Mouse (Mus musculus) embryo, embryonic 10.5 days (tissue): ENCODE measurements at regions not wholly inside any gene's neighbourhood (a gene's known extent, or its start where the extent isn't known, plus 50 kb on each side); places are given as distances from the start of the nearest gene placed in this dataset.
A peak's percentile ranks its signal among the peaks of the same experiment; 100 is the strongest.

Experiments used
- DNase-seq: peaks from one replicate; pipeline ENCODE4 v3.0.0-alpha.2; 2015; ENCODE audit warnings: low spot score

DNA sequence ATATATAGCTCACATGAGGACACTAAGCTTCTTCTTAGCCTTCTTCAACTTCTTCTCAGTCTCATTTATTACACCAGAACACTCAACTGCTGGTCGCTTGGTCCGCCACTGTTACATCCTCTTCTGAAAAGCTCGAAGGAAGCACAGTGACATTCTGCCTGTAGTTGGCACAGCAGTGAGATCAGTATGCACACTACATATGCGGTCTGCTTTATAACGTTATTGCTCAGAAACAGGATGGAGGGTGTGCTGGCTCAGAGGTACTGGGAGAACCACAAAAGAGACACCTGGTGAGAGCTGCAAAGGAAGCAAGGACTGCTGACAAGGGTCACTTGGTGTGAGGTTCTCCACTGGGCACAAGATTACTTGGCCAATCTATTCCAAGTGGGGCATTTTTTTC lies 179.5 kb downstream of the Ets1 start:
- no peak for DNase-seq

GRCm38 (mm10) chr9:32816649-32817425 lies 180.8 kb downstream of the Ets1 start:
- DNase-seq = no peak

DNA sequence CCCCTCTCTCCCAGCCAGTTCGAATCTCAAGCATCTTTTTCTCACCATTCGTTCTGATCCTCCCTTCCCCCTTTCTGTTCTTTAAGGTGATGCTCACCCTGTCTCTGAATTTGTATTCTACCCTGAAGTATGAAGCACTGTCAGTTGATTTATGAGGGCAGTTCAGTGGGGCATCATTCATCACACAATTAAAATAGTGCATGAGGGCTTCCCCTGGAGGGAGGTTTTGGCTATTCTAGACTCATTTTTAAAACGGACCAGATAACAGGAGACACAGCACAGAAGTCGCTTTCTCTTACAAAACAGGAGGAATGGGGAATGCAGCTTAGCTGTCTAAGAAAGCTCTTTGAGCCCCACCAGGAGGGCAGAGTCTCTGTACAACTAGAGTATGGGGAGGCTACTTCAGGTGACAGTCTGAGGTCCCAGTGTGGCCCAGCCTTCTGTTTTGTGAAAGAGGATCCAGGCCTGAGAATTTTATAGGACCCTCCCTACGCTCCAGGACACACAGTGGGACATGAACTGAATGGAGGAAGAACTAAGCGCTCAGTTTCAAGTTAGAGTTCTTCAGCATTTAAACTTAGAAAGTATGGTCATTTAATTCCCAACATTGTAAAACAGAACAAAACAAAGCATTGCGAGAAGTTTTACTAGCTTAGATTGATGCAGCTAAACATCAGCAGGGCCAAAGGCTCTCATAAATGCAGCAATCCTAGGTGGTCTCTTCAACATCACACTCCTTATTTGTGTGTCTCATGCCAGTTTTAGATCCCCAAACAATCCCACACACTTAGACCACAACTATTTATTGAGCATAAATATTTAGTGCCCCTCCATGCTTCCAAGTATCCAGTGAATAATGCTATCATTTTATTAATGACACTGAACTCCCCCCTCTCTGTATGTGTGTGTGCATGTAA lies 181.7 kb downstream of the Ets1 start:
- DNase-seq = peak; percentile 45

- peak; percentile 88 for DNase-seq
Measured at GRCm38 (mm10) chr9:32823439-32824133, 187.6 kb downstream of the Ets1 start.

- peak; percentile 58 for DNase-seq
Measured at GRCm38 (mm10) chr9:32824134-32824531, 188.1 kb downstream of the Ets1 start.

DNA sequence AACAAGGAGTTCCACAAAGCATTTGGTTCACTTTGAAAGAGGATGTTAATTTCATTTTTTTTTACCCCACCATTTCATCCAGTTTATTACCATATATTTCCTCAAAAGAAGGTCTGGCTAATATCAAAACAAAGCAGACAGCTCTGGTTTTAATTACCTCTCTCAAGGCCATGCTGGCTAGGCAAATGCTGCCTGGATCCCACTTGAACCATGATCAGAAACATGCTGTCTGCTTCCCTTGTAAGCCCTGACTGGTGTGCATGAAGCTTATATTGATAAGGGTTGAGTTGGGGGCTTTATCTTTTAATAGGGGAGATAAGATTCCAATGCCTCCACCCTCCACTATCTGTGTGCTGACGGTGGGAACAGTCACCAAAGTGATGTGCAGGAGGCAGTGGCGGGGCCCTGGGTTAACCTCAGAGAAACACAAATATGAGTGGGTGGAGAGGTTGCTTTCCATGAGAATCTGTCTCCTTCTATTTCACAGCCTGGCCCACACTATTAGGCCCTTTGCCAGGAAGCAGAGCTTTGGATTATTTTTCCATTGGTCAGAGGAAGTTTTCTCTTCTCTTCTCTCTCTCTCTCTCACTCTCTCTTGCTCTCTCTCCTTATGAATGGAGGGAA lies 194.4 kb downstream of the Ets1 start:
- peak; percentile 55 for DNase-seq

DNA sequence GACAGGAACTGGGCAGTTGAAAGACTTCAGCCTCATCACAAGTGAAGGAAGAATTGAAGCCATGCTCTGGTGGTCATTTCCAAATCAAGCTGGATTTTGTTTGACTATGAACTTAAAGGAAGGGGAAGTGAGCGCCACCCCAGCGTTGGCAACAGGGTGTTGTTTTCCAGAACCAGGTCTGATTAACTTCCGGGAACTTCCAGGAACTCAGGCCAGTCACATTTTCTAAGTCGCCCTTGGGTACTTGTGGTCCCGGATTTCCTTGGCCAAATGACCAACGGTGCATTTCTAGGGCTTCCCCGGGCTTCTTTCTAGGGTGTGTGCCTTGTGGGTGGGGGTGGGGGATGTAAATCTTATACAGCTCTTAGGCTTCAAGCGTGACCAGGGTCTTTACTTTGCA lies 197.4 kb downstream of the Ets1 start:
- no peak for DNase-seq

DNA sequence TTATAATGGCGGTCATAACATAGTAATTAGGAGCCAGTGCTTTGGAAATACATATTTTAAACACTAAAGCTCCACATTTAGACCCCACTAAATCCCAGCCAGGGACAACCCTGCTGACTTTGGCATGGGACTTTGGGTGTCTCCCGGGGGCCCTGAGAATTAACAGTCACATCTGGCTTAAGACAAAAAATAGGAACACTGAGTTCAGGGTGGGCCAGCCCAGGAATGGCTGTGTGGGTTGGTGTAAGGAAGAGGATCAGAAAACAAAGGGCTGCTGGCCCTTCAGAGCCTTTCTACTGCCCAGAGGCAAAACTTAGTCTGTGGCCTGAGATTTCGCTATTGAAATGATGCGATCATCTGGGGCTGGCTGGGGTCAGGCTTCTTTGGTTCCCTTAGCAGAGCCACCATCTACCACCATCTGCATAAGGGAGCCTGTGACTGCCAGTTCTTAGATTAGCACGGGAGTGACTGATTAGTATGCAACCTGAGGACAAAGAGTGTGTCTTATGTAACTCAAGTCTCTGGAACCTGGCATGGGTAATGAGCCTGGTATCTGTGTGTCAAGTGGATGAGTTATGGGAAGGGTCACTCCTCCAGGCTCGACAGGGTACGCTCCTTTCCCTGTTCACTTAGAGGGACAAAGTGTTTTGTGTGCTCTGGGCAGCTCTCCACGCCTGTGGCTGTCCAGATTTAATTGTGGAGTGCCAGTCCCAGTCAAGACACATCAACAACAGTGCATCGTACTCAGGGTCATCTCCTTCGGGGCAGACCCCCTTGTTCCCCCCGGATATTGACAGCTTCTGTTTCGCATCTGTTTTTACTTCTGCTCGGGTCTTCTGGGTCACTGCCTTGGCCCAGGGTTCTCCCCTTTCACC lies 199.0 kb downstream of the Ets1 start:
- peak; percentile 78 for DNase-seq

DNA sequence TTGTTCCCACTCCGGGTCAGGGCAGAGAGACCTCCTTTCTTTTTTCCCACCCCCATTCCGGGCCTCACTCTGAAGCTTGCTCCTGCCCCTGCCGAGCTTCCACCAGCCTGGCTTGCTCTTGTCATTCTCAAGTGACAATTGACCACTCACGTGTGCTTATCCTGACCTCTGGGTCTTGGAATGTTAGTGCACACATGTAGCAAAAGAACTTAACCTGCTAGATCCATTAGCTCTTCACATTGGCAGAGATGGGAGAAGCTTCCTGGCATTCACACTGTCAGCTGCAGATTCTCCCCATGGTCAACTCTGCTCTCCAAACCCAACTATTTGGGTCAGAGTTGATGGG lies 199.6 kb downstream of the Ets1 start:
- DNase-seq = peak; percentile 81

DNA sequence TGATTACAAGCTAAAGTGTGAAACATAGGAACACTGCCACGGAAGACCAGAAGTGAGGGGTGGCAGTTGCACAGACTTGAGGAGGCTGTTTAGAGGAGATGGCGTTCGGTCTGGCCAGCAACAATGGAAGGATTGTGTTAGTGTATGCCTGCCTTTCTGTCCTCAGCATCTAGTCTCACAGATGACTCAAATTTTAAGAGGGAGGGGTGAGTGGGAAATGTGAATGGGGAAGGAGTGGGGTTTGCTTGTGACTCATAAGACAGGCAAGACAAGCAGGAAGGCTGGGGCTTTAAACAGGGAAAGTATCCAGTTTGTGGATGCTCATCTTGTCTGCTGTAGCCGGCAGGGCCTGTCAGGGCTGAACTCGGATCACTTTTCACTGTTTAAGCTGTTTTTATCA lies 200.3 kb downstream of the Ets1 start:
- peak; percentile 30 for DNase-seq

- no peak for DNase-seq
Measured at GRCm38 (mm10) chr9:32847361-32847760, 211.3 kb downstream of the Ets1 start.

- peak; percentile 47 for DNase-seq
Measured at GRCm38 (mm10) chr9:32852282-32852681, 216.3 kb downstream of the Ets1 start.

- DNase-seq = peak; percentile 65
Measured at GRCm38 (mm10) chr9:32863286-32863685, 227.3 kb downstream of the Ets1 start.

GRCm38 (mm10) chr9:32868936-32869335 lies 232.9 kb downstream of the Ets1 start:
- no peak for DNase-seq

GRCm38 (mm10) chr9:32874306-32874875 lies 238.4 kb downstream of the Ets1 start:
- peak; percentile 12 for DNase-seq

- no peak for DNase-seq
Measured at GRCm38 (mm10) chr9:32882819-32883587, 247.0 kb downstream of the Ets1 start.

GRCm38 (mm10) chr9:32886008-32886650 lies 250.1 kb downstream of the Ets1 start:
- DNase-seq = peak; percentile 37

DNA sequence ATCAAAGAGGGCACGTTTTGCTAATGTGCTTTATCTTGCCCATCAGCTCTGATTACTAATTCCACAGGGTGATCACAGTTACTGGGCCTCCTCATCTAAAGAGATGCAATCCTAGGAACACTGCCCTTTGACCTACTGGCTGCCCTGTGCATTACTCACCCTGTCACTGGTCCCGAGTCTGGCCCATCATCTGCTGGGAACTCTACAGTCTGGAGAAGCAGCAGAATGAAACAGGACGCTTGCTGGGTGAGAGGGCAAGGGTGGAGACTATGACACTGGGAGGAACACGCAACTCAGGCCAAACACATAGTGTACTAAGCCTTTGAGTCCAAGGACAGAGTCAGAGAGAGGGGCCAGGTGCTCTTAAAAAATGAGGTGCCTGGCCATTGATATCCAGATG lies 263.8 kb downstream of the Ets1 start:
- peak; percentile 62 for DNase-seq

DNA sequence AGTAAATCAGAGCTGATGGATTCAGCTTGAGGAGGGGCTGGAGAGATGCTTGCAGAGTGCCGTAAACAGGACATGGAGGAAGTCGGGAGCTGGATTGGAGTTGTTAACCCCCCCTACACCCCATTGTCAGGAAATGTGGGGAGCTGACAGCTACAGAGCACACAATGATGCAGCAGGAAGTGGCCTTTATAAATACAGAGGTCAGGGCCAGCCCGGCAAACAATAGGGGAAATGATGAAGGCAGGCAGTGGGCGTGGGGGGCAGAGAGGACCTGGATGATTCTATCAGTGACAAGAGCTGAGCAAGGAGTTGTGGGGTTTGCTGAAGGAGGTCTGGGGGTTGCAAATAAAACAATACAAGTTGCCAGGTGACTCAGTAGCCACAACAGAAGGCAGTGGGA lies 265.3 kb downstream of the Ets1 start:
- DNase-seq = peak; percentile 40
